Mouse (Mus musculus): ENCODE results near the gene Gm7951.
"Not testable (repeated sequence)": the region's sequence is repeated elsewhere in the genome, so short reads cannot be mapped to it uniquely, and the experiment has no call there.

Gm7951 gene

GRCm38 (mm10) chr14:42117269-42117668 lies at the start of gene Gm7951:
Gene Gm7951 (minus strand): TSS chr14:42117369.
- not testable (repeated sequence) for DNase-seq (ENCODE audit: low spot score in 2 of 2)

GRCm38 (mm10) chr14:42162522-42162921 lies 45.4 kb upstream of the Gm7951 start, which contains the start of gene Gm17027:
Gene Gm17027 (minus strand): TSS chr14:42162622.
- DNase-seq (ENCODE audit: low spot score in 2 of 2): not testable (repeated sequence)

GRCm38 (mm10) chr14:42134571-42134970 lies 17.4 kb upstream of the Gm7951 start:
- DNase-seq (ENCODE audit: low spot score in 2 of 2): peak; percentile 11 to 61

GRCm38 (mm10) chr14:42133806-42134205 lies 16.6 kb upstream of the Gm7951 start:
- peak; percentile 10 to 54 for DNase-seq (ENCODE audit: low spot score in 2 of 2)

All from spleen, postnatal 4 days (tissue).